Mouse (Mus musculus) liver, embryonic 16.5 days (tissue): ENCODE measurements at regions not wholly inside any gene's neighbourhood (a gene's known extent, or its start where the extent isn't known, plus 50 kb on each side); places are given as distances from the start of the nearest gene placed in this dataset.

Experiments used
- ATAC-seq: fragments of 200-750 bp; cut with Nextera tagmentation; 2 replicates; pipeline ENCODE4 v1.8.0; 2017; ENCODE audit warnings: low read depth, mild to moderate bottlenecking, moderate number of reproducible peaks, moderate library complexity
- H3K27ac ChIP-seq: fragments of 300-500 bp; sonication (generic); 2 replicates; pipeline ENCODE4 v1.5.1; 2014; ENCODE audit warnings: mild to moderate bottlenecking, low read length
- H3K27me3 ChIP-seq: fragments of 300-500 bp; sonication (generic); 2 replicates; pipeline ENCODE4 v1.6.1; 2014; ENCODE audit warnings: low read depth, low read length, mixed read lengths; ENCODE audit not compliant: control insufficient read depth, insufficient read depth
- H3K36me3 ChIP-seq: fragments of 300-500 bp; sonication (generic); 2 replicates; pipeline ENCODE4 v1.6.1; 2014; ENCODE audit warnings: mild to moderate bottlenecking; ENCODE audit not compliant: control insufficient read depth, insufficient read depth
- H3K4me1 ChIP-seq: fragments of 300-500 bp; sonication (generic); 2 replicates; pipeline ENCODE4 v1.6.1; 2014; ENCODE audit warnings: low read depth, low read length, mixed read lengths; ENCODE audit not compliant: control insufficient read depth
- H3K4me2 ChIP-seq: fragments of 300-500 bp; sonication (generic); 2 replicates; pipeline ENCODE4 v1.6.1; 2014; ENCODE audit warnings: low read depth, low read length, mixed read lengths
- H3K4me3 ChIP-seq: fragments of 300-500 bp; sonication (generic); 2 replicates; pipeline ENCODE4 v1.5.1; 2014; ENCODE audit warnings: low read depth, mild to moderate bottlenecking, low read length
- H3K9ac ChIP-seq: fragments of 300-500 bp; sonication (generic); 2 replicates; pipeline ENCODE4 v1.6.1; 2014; ENCODE audit warnings: low read depth, low read length
- H3K9me3 ChIP-seq: fragments of 300-500 bp; sonication (generic); replicated peaks from 2 replicates; pipeline ENCODE4 v1.6.1; 2016; ENCODE audit warnings: low read length; ENCODE audit not compliant: control insufficient read depth
- WGBS: fragments of 180-500 bp; shearing (Covaris S2); extraction: QIAGEN DNeasy Blood & Tissue Kit; methylation state at CpG from one replicate; pipeline ENCODE4 v1.1.7; 2014; ENCODE audit not compliant: insufficient replicate concordance; 5-methylcytosine and 5-hydroxymethylcytosine counted together

DNA sequence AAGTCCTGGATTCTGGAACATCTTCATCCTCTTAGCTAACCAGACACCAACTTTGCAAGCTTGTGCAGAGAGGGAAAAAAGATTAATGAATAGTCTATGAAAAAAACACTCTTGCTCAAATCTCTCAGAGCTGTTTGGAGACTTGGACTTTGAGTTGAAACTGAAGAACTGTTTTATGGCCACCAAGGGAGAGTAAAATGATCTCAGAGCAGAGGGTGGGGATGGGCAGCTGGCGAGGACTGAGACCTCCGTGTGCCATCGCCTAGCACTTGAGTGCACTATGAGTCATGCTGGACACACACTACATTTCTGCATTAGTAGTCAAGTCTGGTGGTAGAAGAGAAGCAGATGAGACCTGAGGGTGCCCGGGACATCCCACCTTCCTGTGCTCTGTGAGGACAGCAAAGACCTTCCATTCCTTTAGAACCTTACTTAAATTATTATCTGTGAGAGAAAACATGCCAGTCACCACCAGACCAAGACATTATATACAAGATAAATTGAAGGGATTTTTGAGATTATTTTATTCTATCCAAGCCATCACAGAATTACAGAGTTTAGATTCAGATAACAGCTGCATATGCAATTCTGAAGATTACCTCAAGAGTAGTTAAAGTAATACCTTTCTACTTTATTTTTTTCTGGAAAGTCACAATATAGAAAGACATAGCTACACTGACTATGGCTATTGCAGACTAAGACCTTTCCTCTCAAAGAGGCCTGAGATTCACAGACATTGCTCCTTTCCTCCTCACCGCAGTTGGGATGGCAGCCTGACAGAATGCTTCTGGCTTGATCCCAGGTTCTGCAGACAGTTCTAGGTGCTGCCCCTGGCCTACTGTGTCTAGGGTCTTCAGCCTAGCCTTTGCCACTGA lies 125.0 kb upstream of the Speer4f2 start:
- H3K27ac ChIP-seq = no peak overlapping the region
- no peak for ATAC-seq
- H3K9ac ChIP-seq = no peak overlapping the region
- H3K4me1 ChIP-seq = no peaks in the 10 kb centered on the region
- no peaks in the 10 kb centered on the region for H3K27me3 ChIP-seq
- H3K4me3 ChIP-seq = no peak overlapping the region
- H3K4me2 ChIP-seq = no peak overlapping the region
- H3K36me3 ChIP-seq = no peaks in the 10 kb centered on the region
- WGBS = 79% methylated on average over 5 of the region's 5 CpGs
- no peaks in the 10 kb centered on the region for H3K9me3 ChIP-seq

DNA sequence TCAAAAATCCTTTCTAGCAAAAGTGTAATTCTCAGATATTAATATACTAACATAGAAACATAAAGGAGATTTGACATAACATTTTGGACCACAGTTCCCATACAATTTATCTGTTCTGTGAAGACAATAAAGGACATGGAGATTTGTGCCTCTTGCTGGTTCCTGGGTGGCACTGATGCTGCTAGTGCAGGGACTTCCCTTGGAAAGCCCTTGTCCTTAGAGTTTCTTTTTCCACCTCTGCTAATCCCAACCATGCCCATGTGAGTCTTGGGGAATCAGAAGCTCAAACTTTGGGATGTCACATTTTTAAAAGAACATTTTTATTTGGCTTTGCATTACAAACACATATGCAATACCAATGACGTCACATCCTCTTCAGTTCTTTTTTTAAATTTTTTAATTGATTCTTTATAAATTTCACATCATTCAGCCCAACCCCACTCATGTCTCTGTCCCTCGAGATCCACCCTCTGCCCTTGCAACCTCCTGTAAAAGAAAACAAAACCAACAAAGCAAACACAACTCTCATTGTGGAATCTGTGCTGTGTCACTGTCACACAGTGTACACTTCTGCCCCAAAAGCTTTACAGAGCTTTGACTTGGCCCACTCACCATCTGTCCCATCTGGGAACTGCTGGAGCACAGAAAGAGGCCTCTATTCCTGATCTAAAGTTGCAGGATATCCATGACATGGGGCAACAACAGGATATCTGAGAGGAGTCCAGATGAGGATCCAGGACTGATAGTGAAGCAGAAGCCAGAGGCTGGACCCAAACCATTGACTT lies 112.2 kb upstream of the Speer4f2 start:
- Histone ChIP-seq H3K36me3 (no peaks in the 10 kb centered on the region), H3K4me2 (no peak overlapping the region), H3K4me1 (no peaks in the 10 kb centered on the region), H3K9ac (no peak overlapping the region), H3K27ac (no peak overlapping the region), H3K9me3 (no peaks in the 10 kb centered on the region), H3K27me3 (no peaks in the 10 kb centered on the region), H3K4me3 (no peak overlapping the region)
- WGBS = 35% methylated on average over 2 of the region's 2 CpGs
- no peak for ATAC-seq

DNA sequence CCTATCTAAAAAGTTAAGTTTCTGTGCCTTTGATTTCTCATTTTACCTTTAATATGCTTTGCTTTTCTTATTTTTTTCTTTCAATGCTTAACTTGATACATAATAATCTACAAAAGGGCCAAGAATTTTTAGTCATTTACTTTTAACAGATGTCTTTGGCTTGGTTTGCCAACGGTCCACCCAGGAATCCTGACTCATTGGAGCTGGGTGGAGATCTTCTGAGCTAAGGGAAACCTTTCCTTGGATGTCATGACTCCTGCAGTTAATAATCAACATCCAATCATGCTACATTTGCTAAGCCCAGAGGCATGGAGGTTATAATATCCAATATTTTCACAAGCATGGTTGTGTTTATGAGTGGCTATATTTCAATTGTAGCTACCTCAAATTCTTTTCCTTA lies 110.9 kb upstream of the Speer4f2 start:
- no peak overlapping the region for H3K27ac ChIP-seq
- H3K9me3 ChIP-seq = no peaks in the 10 kb centered on the region
- no peaks in the 10 kb centered on the region for H3K4me1 ChIP-seq
- no peaks in the 10 kb centered on the region for H3K27me3 ChIP-seq
- WGBS = 29% methylated on average over 1 of the region's 1 CpGs
- ATAC-seq = no peak
- H3K4me3 ChIP-seq = no peak overlapping the region
- no peak overlapping the region for H3K4me2 ChIP-seq
- H3K9ac ChIP-seq = no peak overlapping the region
- no peaks in the 10 kb centered on the region for H3K36me3 ChIP-seq

DNA sequence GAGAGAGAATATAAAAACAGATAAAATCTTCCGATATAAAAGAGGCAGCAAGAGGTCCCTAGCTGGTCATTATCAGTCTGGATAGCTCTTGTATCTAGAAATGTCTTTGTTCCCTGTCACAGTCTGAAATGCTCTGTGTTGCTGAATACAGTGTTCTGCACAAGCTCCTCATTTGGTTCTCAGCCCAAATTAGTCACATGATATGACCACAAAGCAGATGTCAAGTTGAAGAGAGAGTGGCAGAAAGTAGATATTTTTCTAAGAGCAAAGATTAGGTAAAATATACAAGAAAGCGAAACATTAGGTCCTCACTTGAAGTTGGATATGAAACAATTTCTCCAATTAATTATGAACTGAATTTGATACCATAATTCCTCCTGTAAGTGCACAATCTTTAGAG lies 101.8 kb upstream of the Speer4f2 start:
- ATAC-seq = no peak
- Histone ChIP-seq H3K4me1 (no peaks in the 10 kb centered on the region), H3K36me3 (no peaks in the 10 kb centered on the region), H3K27ac (no peak overlapping the region), H3K9ac (no peak overlapping the region), H3K27me3 (no peaks in the 10 kb centered on the region), H3K4me2 (no peak overlapping the region), H3K4me3 (no peak overlapping the region), H3K9me3 (no peaks in the 10 kb centered on the region)
- 60% methylated on average over 2 of the region's 2 CpGs for WGBS

DNA sequence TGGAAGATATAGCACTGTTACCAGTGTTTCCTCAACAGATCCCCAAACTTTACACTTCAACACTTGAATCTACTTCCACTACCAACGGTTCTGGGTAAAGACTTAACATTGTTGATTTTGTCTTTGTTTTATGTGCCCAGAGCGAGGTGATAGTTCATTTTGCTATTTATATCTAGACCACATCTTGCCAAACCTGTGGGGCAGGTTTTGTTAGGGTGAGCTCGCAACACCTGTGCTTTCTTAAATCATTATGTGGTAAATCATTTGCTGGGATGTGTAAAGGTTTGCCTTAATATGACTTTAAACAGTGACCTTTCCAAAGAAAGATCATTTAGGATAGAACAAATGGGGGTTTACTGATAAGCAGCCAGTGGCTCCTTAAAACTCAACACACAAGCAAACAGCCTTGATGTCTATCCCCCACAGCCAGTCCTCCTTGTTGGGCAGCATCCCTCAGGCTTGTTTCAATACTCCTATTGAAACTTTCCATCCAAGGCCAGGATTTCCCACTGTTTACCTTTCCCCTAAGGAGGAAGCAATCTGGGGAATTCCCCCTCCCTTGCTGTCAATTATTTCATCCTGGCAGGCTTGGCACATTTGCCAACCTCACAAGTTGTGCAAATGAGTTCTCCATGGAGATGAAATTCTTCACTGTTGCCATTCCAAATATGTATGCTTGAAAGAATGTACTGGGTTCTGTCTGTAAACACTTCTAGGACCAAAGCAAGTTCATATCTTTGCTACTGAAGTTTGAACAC lies 101.1 kb upstream of the Speer4f2 start:
- 41% methylated on average over 3 of the region's 3 CpGs for WGBS
- Histone ChIP-seq H3K27me3 (no peaks in the 10 kb centered on the region; the same call in 1 of the 2 replicates), H3K4me2 (no peak overlapping the region), H3K4me3 (no peak overlapping the region), H3K27ac (no peak overlapping the region), H3K36me3 (no peaks in the 10 kb centered on the region), H3K9ac (no peak overlapping the region), H3K9me3 (no peaks in the 10 kb centered on the region), H3K4me1 (no peaks in the 10 kb centered on the region)
- no peak for ATAC-seq

DNA sequence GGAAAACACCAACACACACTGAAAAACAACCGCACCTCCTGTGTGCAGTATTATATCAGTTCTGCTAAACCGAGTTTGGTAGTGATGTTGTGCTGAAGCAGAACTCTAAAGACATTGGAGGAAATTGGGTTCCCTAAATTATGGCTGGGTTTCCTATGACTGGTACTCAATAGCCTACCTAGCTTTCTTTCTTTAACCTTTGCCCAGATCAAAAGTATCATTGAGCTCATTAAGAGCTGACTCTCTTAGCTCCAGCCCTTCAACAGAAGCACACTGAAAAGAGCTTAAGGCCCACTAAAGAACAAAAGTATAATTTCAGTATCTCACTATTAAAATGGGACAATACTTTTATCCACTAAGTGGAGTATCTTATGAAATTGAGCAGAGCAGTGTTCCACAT lies 97.6 kb upstream of the Speer4f2 start:
- WGBS = 75% methylated on average over 2 of the region's 2 CpGs
- Histone ChIP-seq H3K9ac (no peak overlapping the region), H3K27ac (no peak overlapping the region), H3K4me1 (no peaks in the 10 kb centered on the region), H3K27me3 (no peaks in the 10 kb centered on the region; the same call in 1 of the 2 replicates), H3K9me3 (no peaks in the 10 kb centered on the region), H3K36me3 (no peaks in the 10 kb centered on the region), H3K4me3 (no peak overlapping the region), H3K4me2 (no peak overlapping the region)
- no peak for ATAC-seq

DNA sequence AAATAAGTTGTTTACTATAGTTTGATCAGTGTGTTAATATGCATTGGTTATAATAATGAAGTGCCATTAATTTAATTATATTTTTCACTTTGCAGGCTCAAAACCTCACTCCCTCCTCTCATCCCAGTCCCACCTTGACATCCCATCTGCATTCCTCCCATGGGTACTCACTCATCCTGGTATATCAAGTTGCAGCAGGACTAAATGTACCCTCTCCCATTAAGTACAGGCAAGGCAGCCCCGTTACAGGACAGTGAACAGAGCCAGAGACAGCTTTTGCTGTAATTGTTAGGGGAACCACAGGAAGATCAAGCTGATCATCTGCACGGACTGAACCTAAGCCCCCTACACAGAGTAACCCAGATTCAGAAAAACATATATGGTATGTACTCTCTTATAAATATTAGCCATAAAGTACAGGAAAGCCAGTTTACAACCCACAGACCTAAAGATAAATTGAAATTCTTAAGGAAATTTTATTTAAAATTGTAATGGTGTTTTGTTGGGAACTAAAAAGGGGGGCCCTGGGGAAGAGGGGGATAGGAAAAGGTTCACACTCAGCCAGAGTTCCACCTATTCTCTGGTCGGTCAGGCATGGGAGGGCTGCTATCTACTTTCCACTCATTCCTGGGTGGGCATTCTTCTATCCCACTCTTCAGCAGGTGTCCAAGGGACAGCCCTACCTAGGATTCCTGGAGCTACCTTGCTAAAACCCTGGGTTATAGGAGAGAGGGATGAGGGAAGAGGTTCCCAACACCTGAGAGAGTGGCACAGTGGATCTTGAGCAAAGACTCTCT lies 96.0 kb upstream of the Speer4f2 start:
- H3K9ac ChIP-seq = no peak overlapping the region
- H3K4me2 ChIP-seq = no peak overlapping the region
- no peaks in the 10 kb centered on the region for H3K4me1 ChIP-seq
- H3K36me3 ChIP-seq = no peaks in the 10 kb centered on the region
- no peak overlapping the region for H3K4me3 ChIP-seq
- ATAC-seq = no peak
- no peaks in the 10 kb centered on the region for H3K9me3 ChIP-seq
- no peak overlapping the region for H3K27ac ChIP-seq
- no peaks in the 10 kb centered on the region; the same call in 1 of the 2 replicates for H3K27me3 ChIP-seq
- 44% methylated on average over 3 of the region's 3 CpGs for WGBS

DNA sequence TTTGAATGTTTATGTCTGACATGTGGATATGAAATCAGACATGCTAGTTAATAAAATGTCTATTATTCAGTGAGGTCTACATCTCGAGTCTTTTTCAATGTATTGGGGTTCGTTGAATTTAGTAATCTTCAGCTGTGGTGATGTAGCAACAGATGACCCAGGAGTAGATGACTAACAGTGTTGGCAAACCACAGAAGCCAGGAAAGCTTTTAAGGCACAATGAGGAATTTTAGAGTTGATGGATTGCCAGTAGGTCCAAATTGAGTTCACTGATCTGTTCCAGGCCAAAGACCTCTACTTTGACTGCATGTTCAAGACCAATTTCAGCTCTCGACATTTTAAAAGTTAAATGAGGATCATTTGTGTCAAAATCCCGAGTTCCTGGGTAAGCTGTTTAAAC lies 92.8 kb upstream of the Speer4f2 start:
- H3K27me3 ChIP-seq = no peaks in the 10 kb centered on the region; the same call in 1 of the 2 replicates
- H3K36me3 ChIP-seq = no peaks in the 10 kb centered on the region
- H3K4me3 ChIP-seq = no peak overlapping the region
- no peak overlapping the region for H3K4me2 ChIP-seq
- ATAC-seq = no peak
- 41% methylated on average over 4 of the region's 4 CpGs for WGBS
- H3K27ac ChIP-seq = no peak overlapping the region
- H3K4me1 ChIP-seq = no peaks in the 10 kb centered on the region
- H3K9me3 ChIP-seq = no peaks in the 10 kb centered on the region
- H3K9ac ChIP-seq = no peak overlapping the region
